Mouse (Mus musculus): ENCODE data around the gene Slc29a4. TPM values are rescaled to one million over a fixed set of nuclear protein-coding genes. Genes with fewer than 3 reads are reported as not detected.

Slc29a4 gene
- total RNA-seq, 2 experiments from 2014 or later = 0.17 to 0.21 TPM

GRCm38 (mm10) chr5:142739941-142740340 is 47.6 kb downstream of the Slc29a4 start:
- no peak for DNase-seq

GRCm38 (mm10) chr5:142747026-142747629 is 54.8 kb downstream of the Slc29a4 start:
- peak in 1 of 2 experiments; percentile 31 for DNase-seq

GRCm38 (mm10) chr5:142750173-142750572 is 57.9 kb downstream of the Slc29a4 start:
- no peak for DNase-seq

GRCm38 (mm10) chr5:142752241-142752640 is 59.9 kb downstream of the Slc29a4 start:
- no peak for DNase-seq

DNA sequence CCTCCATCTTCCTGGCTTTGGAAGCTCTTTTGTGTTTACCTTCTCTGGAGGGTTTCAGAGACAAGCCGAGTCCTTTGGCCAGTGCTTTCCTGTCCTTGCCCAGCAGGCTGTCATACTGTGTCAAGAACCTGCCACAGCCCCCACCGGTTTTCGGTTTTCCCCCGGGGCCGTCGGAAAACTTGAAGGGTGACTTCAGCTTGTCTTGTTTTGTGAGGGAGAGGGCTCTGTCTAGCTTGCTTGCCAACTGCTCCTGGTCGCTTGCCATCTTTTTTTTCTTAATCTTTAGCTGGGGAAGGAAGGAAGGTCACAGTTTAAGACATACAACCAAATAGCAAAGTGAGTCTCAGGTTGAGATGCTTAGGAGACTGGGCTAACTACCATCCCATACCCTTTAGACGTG is 67.5 kb downstream of the Slc29a4 start:
- no peak for DNase-seq

DNA sequence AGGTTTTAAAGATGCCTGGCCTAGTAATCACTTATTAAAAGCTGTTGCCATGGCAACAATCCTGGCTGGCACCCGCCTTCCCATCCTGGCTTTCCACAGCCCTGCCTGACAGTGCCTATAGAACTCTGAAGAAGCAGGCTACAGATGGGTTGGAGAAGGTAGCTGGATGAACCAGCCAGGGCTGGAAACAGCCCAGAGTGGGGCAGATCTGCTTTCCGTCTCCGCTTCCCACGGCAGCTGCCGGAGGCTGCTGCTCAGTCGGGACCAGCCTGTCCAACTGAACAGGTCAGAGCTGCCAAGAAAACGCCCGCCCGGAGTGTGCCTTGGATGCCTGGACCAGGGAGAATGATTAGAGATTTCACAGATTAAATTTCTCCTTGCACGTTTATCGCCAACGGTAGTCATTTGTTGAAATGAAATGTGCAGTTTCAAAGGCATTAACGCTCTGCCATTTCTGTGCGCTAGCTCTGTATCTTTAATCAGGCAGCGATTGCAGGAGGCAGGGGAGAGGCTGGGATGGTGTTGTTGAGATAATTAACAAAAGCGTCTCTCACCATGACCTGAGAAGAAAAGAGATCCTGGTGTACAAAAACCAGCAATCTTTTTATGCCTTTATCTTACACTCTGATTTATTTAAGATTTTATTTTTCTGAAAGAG is 69.1 kb downstream of the Slc29a4 start:
- DNase-seq = no peak

GRCm38 (mm10) chr5:142762082-142762807 is 69.9 kb downstream of the Slc29a4 start:
- no peak for DNase-seq

- no peak for DNase-seq
Measured at GRCm38 (mm10) chr5:142764306-142764705, 72.0 kb downstream of the Slc29a4 start.

DNA sequence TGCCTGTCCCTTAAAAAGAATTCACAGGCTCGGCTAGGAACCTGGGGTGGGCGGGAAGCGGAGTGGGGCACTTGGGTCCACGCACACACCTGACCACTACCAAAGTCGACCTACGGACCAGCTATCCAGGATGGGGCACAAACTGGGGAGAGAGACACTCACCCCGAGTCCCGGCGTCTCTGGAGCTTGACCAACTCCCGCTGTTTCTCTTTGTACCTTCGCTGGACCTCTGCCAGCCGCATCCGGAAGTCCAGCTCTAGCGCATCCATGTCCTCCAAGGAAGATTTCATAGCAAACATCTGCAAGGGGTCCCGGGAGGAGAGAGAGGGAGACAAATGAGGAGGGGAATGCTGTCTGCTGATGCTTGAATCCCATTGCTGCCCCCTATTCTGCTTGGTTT is 72.6 kb downstream of the Slc29a4 start:
- no peak for DNase-seq

- no peak for DNase-seq
Measured at GRCm38 (mm10) chr5:142766708-142767107, 74.4 kb downstream of the Slc29a4 start.

GRCm38 (mm10) chr5:142767937-142768336 is 75.6 kb downstream of the Slc29a4 start:
- DNase-seq = peak; percentile 82 to 89

DNA sequence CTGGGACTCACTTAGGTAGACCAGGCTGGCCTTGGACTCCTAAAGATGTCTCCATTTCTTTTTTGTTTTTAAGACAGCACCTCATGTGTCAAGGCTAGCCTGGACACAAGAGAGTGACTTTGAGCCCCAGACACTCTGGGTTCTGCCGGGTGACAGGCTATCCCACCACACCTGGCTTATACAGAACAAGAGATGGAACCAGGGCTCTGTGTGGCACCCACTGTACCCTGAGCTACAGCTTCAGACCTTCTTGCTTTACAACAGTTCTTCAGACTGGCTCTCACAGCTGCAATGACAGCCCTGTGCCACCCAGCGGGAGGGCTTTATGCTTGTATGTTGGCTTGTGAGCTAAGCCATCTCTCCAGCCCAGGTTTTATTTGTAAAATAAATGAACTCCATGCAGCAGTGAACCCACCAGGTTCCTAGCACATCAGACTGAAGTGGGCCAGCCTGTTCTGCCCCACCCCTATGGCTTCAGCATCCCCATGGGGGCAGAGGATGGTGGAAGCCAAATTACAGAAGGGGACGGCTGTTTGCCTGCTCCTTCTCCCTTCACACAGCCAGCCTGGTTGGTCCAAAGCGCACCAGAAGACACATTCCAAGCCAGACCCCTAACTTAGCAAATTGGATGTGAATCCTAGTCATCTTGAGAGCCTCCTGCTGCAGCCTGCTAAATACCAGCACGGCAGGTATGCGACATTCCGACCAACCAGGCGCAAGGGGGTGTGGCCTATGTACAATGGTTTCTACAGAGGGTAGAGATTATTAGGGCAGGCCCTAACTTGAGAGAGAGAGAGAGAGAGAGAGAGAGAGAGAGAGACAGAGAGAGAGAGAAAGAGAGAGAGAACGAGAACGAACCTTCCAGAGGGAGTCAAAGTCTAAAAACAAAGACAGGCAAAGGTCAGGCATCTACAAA is 76.3 kb downstream of the Slc29a4 start:
- DNase-seq = no peak

GRCm38 (mm10) chr5:142769641-142770040 is 77.3 kb downstream of the Slc29a4 start:
- no peak for DNase-seq

DNA sequence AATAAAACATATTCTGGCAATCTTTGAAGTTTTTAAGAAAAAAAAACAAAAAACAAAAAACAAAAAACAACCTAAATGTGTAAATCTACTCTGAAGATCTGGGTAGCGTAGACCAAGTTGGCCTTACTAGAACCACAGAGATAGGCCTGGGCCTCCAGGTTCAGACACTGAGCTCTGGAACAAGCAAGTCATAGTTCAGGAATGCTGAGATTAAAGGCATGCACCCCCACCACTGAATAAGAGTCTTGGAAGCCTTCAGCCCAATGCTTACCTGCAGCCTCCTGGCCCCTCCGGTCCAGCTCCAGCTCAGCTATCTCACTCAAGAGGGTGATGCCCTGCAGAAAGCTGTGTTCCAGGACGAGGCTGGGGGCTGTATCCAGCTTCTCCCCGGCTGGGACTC is 78.7 kb downstream of the Slc29a4 start:
- DNase-seq = no peak

- no peak for DNase-seq
Measured at GRCm38 (mm10) chr5:142771964-142772363, 79.7 kb downstream of the Slc29a4 start.

Other genes starting within 250 kb of the Slc29a4 start
- gene Ap5z1, start 228.6 kb upstream of the Slc29a4 start, total RNA-seq (2021) = 1 to 10 TPM; 5.0 to 6.0 TPM
- gene Papolb, start 162.4 kb upstream of the Slc29a4 start, total RNA-seq (2021) = under 1 TPM in 1 of 2 experiments, not detected in 1; 0.15 TPM
- 1 to 10 TPM; 1.4 to 2.1 TPM for gene Radil, start 141.4 kb upstream of the Slc29a4 start, total RNA-seq (2021)
- gene Mmd2, start 83.7 kb upstream of the Slc29a4 start, total RNA-seq (2021) = 1 to 10 TPM in 1 of 2 experiments, not detected in 1; 2.1 TPM
- 10 to 100 TPM; 35.7 to 38.8 TPM for gene Wipi2, start 64.8 kb upstream of the Slc29a4 start, total RNA-seq (2021)
- 10 to 100 TPM; 39.2 to 48.2 TPM for gene Tnrc18, start 125.2 kb downstream of the Slc29a4 start, total RNA-seq (2021)
- 1 to 10 TPM; 4.6 to 4.7 TPM for gene Fbxl18, start 202.9 kb downstream of the Slc29a4 start, total RNA-seq (2021)
- gene Actb, start 214.2 kb downstream of the Slc29a4 start, total RNA-seq (2021) = 1,000 to 10,000 TPM in 1 of 2 experiments, 100 to 1,000 TPM in 1; 875 to 1,008 TPM